Mouse (Mus musculus): ENCODE data around the gene Nr2f6. TPM values are rescaled to one million over a fixed set of nuclear protein-coding genes. Genes with fewer than 3 reads are reported as not detected.
A peak's percentile ranks its signal among the peaks of the same experiment; 100 is the strongest.

Gene Nr2f6
- polyA plus RNA-seq, 1 experiment from 2014 or later: 134 TPM

- H3K9ac ChIP-seq (ENCODE audit: low read depth, low read length): no peak overlapping the region
Measured at GRCm38 (mm10) chr8:71373000-71373399, 8.8 kb downstream of the Nr2f6 start.

GRCm38 (mm10) chr8:71372427-71372826 lies 9.3 kb downstream of the Nr2f6 start:
- H3K4me3 ChIP-seq (ENCODE audit: low read length): no peak overlapping the region
- peaks cover 36% of the 10 kb centered on the region for H3K4me1 ChIP-seq (ENCODE audit: control insufficient read depth, insufficient read depth, low read length)
- 84% methylated on average over 12 of the region's 12 CpGs for WGBS
- no peak overlapping the region for H3K4me2 ChIP-seq (replicated peaks; ENCODE audit: low read depth, low read length)
- no peaks in the 10 kb centered on the region for H3K9me3 ChIP-seq (ENCODE audit: control insufficient read depth, low read length)
- no peaks in the 10 kb centered on the region for H3K27me3 ChIP-seq (ENCODE audit: control insufficient read depth, insufficient read depth, low read length)
- H3K27ac ChIP-seq (ENCODE audit: low read depth, low read length): no peak overlapping the region
- no peak for ATAC-seq (ENCODE audit: low FRiP score, low TSS enrichment)
- no peak overlapping the region for H3K9ac ChIP-seq (ENCODE audit: low read depth, low read length)
- peaks cover 53% of the 10 kb centered on the region for H3K36me3 ChIP-seq (ENCODE audit: control insufficient read depth, insufficient read depth, low read length)

More at GRCm38 (mm10) chr8:71373000-71373399, 8.8 kb downstream of the Nr2f6 start:
- H3K9me3 ChIP-seq (ENCODE audit: control insufficient read depth, low read length): no peaks in the 10 kb centered on the region
- H3K4me3 ChIP-seq (ENCODE audit: low read length): no peak overlapping the region
- peaks cover 31% of the 10 kb centered on the region for H3K4me1 ChIP-seq (ENCODE audit: control insufficient read depth, insufficient read depth, low read length)
- no peaks in the 10 kb centered on the region for H3K27me3 ChIP-seq (ENCODE audit: control insufficient read depth, insufficient read depth, low read length)
- no peak overlapping the region for H3K4me2 ChIP-seq (replicated peaks; ENCODE audit: low read depth, low read length)
- H3K27ac ChIP-seq (ENCODE audit: low read depth, low read length): no peak overlapping the region
- 91% methylated on average over 3 of the region's 3 CpGs for WGBS
- H3K36me3 ChIP-seq (ENCODE audit: control insufficient read depth, insufficient read depth, low read length): peaks cover 58% of the 10 kb centered on the region
- no peak for ATAC-seq (ENCODE audit: low FRiP score, low TSS enrichment)

- H3K27ac ChIP-seq (ENCODE audit: low read depth, low read length): peak within 1 kb of the TSS; percentile 80
Measured at GRCm38 (mm10) chr8:71371236-71371848, 10.4 kb downstream of the Nr2f6 start, which contains the start of gene Ocel1. Gene Ocel1, plus strand, starts transcription at chr8:71371298.

GRCm38 (mm10) chr8:71370711-71371235 lies 11.0 kb downstream of the Nr2f6 start:
- no peak for ATAC-seq (ENCODE audit: low FRiP score, low TSS enrichment)
- peaks cover 22% of the 10 kb centered on the region for H3K4me1 ChIP-seq (ENCODE audit: control insufficient read depth, insufficient read depth, low read length)
- peak overlapping the region; percentile 64; the same call in 1 of the 2 replicates for H3K9ac ChIP-seq (ENCODE audit: low read depth, low read length)
- 27% methylated on average over 5 of the region's 5 CpGs for WGBS
- H3K27me3 ChIP-seq (ENCODE audit: control insufficient read depth, insufficient read depth, low read length): no peaks in the 10 kb centered on the region
- H3K4me2 ChIP-seq (replicated peaks; ENCODE audit: low read depth, low read length): peak overlapping the region; percentile 48
- H3K9me3 ChIP-seq (ENCODE audit: control insufficient read depth, low read length): no peaks in the 10 kb centered on the region
- no peak overlapping the region; the same call in 1 of the 2 replicates for H3K27ac ChIP-seq (ENCODE audit: low read depth, low read length)
- peaks cover 46% of the 10 kb centered on the region for H3K36me3 ChIP-seq (ENCODE audit: control insufficient read depth, insufficient read depth, low read length)
- H3K4me3 ChIP-seq (ENCODE audit: low read length): peak overlapping the region; percentile 70

More at GRCm38 (mm10) chr8:71371236-71371848, 10.4 kb downstream of the Nr2f6 start, which contains the start of gene Ocel1:
- 1% methylated on average over 62 of the region's 68 CpGs for WGBS
- peak; percentile 84 for ATAC-seq (ENCODE audit: low FRiP score, low TSS enrichment)
- H3K4me3 ChIP-seq (ENCODE audit: low read length): peak within 1 kb of the TSS; percentile 70
- no peaks in the 10 kb centered on the region for H3K9me3 ChIP-seq (ENCODE audit: control insufficient read depth, low read length)
- peak within 1 kb of the TSS; percentile 64; the same call in 1 of the 2 replicates for H3K9ac ChIP-seq (ENCODE audit: low read depth, low read length)
- H3K27me3 ChIP-seq (ENCODE audit: control insufficient read depth, insufficient read depth, low read length): no peaks in the 10 kb centered on the region
- peak within 1 kb of the TSS; percentile 48 for H3K4me2 ChIP-seq (replicated peaks; ENCODE audit: low read depth, low read length)
- peaks cover 47% of the 10 kb centered on the region for H3K36me3 ChIP-seq (ENCODE audit: control insufficient read depth, insufficient read depth, low read length)
- H3K4me1 ChIP-seq (ENCODE audit: control insufficient read depth, insufficient read depth, low read length): peaks cover 28% of the 10 kb centered on the region

GRCm38 (mm10) chr8:71369040-71369718 lies 12.6 kb downstream of the Nr2f6 start:
- no peak overlapping the region for H3K9ac ChIP-seq (ENCODE audit: low read depth, low read length)
- no peak overlapping the region for H3K4me2 ChIP-seq (replicated peaks; ENCODE audit: low read depth, low read length)
- no peaks in the 10 kb centered on the region for H3K9me3 ChIP-seq (ENCODE audit: control insufficient read depth, low read length)
- peaks cover 14% of the 10 kb centered on the region for H3K4me1 ChIP-seq (ENCODE audit: control insufficient read depth, insufficient read depth, low read length)
- no peak overlapping the region for H3K27ac ChIP-seq (ENCODE audit: low read depth, low read length)
- H3K27me3 ChIP-seq (ENCODE audit: control insufficient read depth, insufficient read depth, low read length): no peaks in the 10 kb centered on the region
- H3K36me3 ChIP-seq (ENCODE audit: control insufficient read depth, insufficient read depth, low read length): peaks cover 30% of the 10 kb centered on the region
- H3K4me3 ChIP-seq (ENCODE audit: low read length): no peak overlapping the region
- WGBS: 95% methylated on average over 10 of the region's 10 CpGs
- ATAC-seq (ENCODE audit: low FRiP score, low TSS enrichment): no peak

GRCm38 (mm10) chr8:71368366-71368765 lies 13.4 kb downstream of the Nr2f6 start:
- Histone ChIP-seq H3K9ac (ENCODE audit: low read depth, low read length) (peak overlapping the region; percentile 70; the same call in 1 of the 2 replicates), H3K27me3 (ENCODE audit: control insufficient read depth, insufficient read depth, low read length) (no peaks in the 10 kb centered on the region), H3K4me3 (ENCODE audit: low read length) (no peak overlapping the region), H3K4me2 (replicated peaks; ENCODE audit: low read depth, low read length) (no peak overlapping the region; the same call in 1 of the 2 replicates), H3K36me3 (ENCODE audit: control insufficient read depth, insufficient read depth, low read length) (peaks cover 22% of the 10 kb centered on the region), H3K9me3 (ENCODE audit: control insufficient read depth, low read length) (no peaks in the 10 kb centered on the region), H3K27ac (ENCODE audit: low read depth, low read length) (no peak overlapping the region), H3K4me1 (ENCODE audit: control insufficient read depth, insufficient read depth, low read length) (peaks cover 14% of the 10 kb centered on the region)
- ATAC-seq (ENCODE audit: low FRiP score, low TSS enrichment): no peak

- Histone ChIP-seq H3K4me3 (ENCODE audit: low read length) (peak overlapping the region; percentile 59), H3K27me3 (ENCODE audit: control insufficient read depth, insufficient read depth, low read length) (no peaks in the 10 kb centered on the region), H3K9me3 (ENCODE audit: control insufficient read depth, low read length) (no peaks in the 10 kb centered on the region), H3K4me1 (ENCODE audit: control insufficient read depth, insufficient read depth, low read length) (peaks cover 14% of the 10 kb centered on the region), H3K36me3 (ENCODE audit: control insufficient read depth, insufficient read depth, low read length) (peaks cover 14% of the 10 kb centered on the region), H3K9ac (ENCODE audit: low read depth, low read length) (peak overlapping the region; percentile 70), H3K27ac (ENCODE audit: low read depth, low read length) (peak overlapping the region; percentile 90), H3K4me2 (replicated peaks; ENCODE audit: low read depth, low read length) (peak overlapping the region; percentile 83)
- 47% methylated on average over 17 of the region's 17 CpGs for WGBS
- ATAC-seq (ENCODE audit: low FRiP score, low TSS enrichment): no peak; the same call in 1 of the 2 replicates
Measured at GRCm38 (mm10) chr8:71367529-71368176, 14.1 kb downstream of the Nr2f6 start.

GRCm38 (mm10) chr8:71366771-71367528 lies 14.8 kb downstream of the Nr2f6 start, which contains the start of gene Use1:
Gene Use1, plus strand, starts transcription at chr8:71366848.
- under 1% methylated on average over 56 of the region's 56 CpGs for WGBS

More at GRCm38 (mm10) chr8:71366771-71367528, 14.8 kb downstream of the Nr2f6 start, which contains the start of gene Use1:
- Histone ChIP-seq H3K27me3 (ENCODE audit: control insufficient read depth, insufficient read depth, low read length) (no peaks in the 10 kb centered on the region), H3K9me3 (ENCODE audit: control insufficient read depth, low read length) (no peaks in the 10 kb centered on the region), H3K4me1 (ENCODE audit: control insufficient read depth, insufficient read depth, low read length) (peaks cover 14% of the 10 kb centered on the region), H3K27ac (ENCODE audit: low read depth, low read length) (peak within 1 kb of the TSS; percentile 90), H3K9ac (ENCODE audit: low read depth, low read length) (peak within 1 kb of the TSS; percentile 70), H3K4me3 (ENCODE audit: low read length) (peak within 1 kb of the TSS; percentile 59), H3K4me2 (replicated peaks; ENCODE audit: low read depth, low read length) (peak within 1 kb of the TSS; percentile 83), H3K36me3 (ENCODE audit: control insufficient read depth, insufficient read depth, low read length) (peaks cover 11% of the 10 kb centered on the region)
- peak; percentile 83 for ATAC-seq (ENCODE audit: low FRiP score, low TSS enrichment)

All from kidney, embryonic 14.5 days (tissue).